Mouse (Mus musculus) C2C12 (cell line): Measurements from ENCODE around the gene Hoxd8.

Experiments
- CEBPB ChIP-seq: IDR thresholded peaks from one replicate; pipeline ENCODE4 v1.6.1; 2011; ENCODE audit warnings: low read depth, mild to moderate bottlenecking, control low read depth, moderate library complexity
- CTCF ChIP-seq: IDR thresholded peaks from one replicate; pipeline ENCODE4 v1.5.1; 2011; ENCODE audit not compliant: control insufficient read depth, insufficient read depth, insufficient read length
- FOSL1 ChIP-seq: IDR thresholded peaks from one replicate; pipeline ENCODE4 v1.8.0; 2011; ENCODE audit warnings: mild to moderate bottlenecking, low read length; ENCODE audit not compliant: poor library complexity, insufficient read depth, severe bottlenecking
- MAX ChIP-seq: IDR thresholded peaks from one replicate; pipeline ENCODE4 v1.6.1; 2011; ENCODE audit warnings: mild to moderate bottlenecking, control low read depth
- MYOD1 ChIP-seq: IDR thresholded peaks from one replicate; pipeline ENCODE4 v1.6.1; 2011; ENCODE audit warnings: low read depth; ENCODE audit not compliant: control insufficient read depth, insufficient read length

DNA sequence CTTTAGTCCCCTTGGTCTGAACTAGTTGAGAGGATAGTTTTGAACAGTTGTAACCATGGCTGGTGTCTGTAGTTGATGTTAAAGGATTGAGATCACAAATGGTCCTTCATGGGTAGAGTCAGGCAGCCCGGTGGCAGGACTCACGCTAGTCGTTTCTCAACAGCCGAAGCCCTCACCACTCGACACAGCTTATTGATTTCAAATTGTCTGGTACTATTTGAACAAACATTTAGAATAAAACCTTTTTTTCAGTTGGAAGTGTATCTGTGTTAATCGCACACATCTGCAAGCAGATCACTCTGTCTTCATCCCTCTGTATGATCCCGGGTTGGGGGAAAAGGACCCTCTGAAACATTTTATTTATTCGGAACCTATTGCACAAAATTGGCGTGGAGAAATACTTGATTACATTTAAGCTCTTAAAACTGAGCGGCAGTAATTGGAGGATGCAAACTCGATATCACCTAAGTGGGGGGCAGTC lies 43.3 kb downstream of the Hoxd8 start:
- no peak for TF ChIP-seq CTCF
- no peak for TF ChIP-seq MYOD1
- no peak for TF ChIP-seq CEBPB
- TF ChIP-seq MAX: no peak
- TF ChIP-seq FOSL1: no peak
